Mouse (Mus musculus) myocyte (in vitro differentiated cells): ENCODE measurements around the gene Mbtps1.

Experiments
- MAX ChIP-seq: IDR thresholded peaks from one replicate; pipeline ENCODE4 v1.6.1; 2011; ENCODE audit warnings: low read depth, mild to moderate bottlenecking, control low read depth
- MYOD1 ChIP-seq, 3 experiments: IDR thresholded peaks; one replicate each; pipeline ENCODE4 v1.6.1; 2011; ENCODE audit warnings: control low read depth in 2 of 3, low read depth in 2 of 3, mild to moderate bottlenecking in 2 of 3, moderate library complexity in 1 of 3; ENCODE audit not compliant: insufficient read length in 2 of 3, control insufficient read depth in 1 of 3
- POLR2A ChIP-seq: IDR thresholded peaks from one replicate; pipeline ENCODE4 v1.6.1; 2011; ENCODE audit warnings: low read depth, mild to moderate bottlenecking, control low read depth, moderate library complexity; ENCODE audit not compliant: insufficient read length
- POLR2AphosphoS2 ChIP-seq: IDR thresholded peaks from one replicate; pipeline ENCODE4 v1.6.1; 2011; ENCODE audit warnings: low read depth, control low read depth; ENCODE audit not compliant: insufficient read length

DNA sequence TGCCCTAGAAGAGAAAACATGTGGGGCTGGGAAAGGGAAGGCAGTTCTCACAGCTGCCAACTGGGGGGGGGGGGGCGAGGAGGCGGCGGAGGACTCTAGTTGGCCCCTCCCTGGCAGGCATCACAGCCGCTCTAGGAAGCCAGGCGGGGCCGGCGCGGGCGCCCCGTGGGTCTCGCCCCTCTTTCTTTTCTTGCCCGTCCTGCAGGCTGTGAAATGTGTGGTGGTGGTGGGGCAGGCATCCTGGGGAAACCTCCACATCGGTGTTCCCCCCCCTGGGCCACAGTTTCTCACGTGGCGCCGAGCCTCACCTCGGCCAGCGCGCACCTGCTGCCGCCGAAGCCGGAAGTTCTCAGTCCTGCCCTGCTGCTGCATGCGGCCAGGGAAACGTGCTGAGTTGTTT, 27.4 kb upstream of the Mbtps1 start:
- TF ChIP-seq MYOD1 (IDR thresholded peaks at IDR 0.05; ENCODE audit: control insufficient read depth in 1 of 3, insufficient read length in 2 of 3, low read depth in 2 of 3) = no peak
- no peak for TF ChIP-seq MAX
- TF ChIP-seq POLR2A = no peak
- TF ChIP-seq POLR2AphosphoS2 = no peak
